Comparison of ENCODE assay signal across 8 mouse cellular contexts in the genomic region with DNA sequence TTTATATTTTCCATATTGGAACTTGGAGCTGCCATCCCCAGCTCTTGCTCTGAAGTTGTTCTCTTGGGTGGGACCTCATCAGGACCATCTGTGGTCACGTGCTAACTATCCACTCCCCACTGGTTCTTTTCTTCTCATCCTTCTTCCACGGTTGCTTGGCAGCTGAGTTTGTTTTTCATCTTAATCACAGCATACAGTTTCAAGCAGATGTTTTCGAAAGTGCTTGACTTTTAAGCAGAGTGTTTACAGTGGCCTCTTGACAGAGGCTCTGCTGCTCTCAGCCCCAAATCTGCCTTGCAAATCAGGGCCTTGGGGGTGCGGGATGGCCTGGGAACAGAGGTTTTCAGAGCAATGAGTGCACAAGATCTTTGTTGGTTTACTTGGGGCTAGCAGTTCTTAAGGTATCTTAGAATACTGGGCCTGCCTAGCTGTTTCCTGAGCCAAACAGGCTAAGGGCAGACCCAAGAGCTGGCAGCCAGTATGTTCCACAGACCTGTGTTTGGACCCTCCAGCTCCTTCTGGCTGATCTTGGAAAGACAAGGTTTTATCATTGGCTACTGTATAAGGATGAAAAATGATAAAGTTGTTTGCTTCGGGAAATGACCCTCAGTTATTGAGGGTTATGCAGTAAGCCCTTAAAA.
A peak's percentile ranks its signal among the peaks of the same experiment; 100 is the strongest.
DNase-seq lines count a peak whose midpoint lies in the region; ATAC-seq and TF ChIP-seq lines count a peak whose summit lies in the region.

No protein-coding gene starts in this region.

- no peak overlapping the region for H3K27ac ChIP-seq in kidney, postnatal 0 days
- H3K27ac ChIP-seq in embryonic facial prominence, embryonic 12.5 days = peak overlapping the region; percentile 18; the same call in 1 of the 2 replicates
- H3K27ac ChIP-seq in heart, embryonic 15.5 days = peak overlapping the region; percentile 63

- no peak for TF ChIP-seq CTCF in kidney, postnatal 0 days (IDR thresholded peaks at IDR 0.05; ENCODE audit: low read depth)

- 31% methylated on average over 5 of the region's 5 CpGs for WGBS in kidney, postnatal 0 days
- WGBS in embryonic facial prominence, embryonic 12.5 days = 38% methylated on average over 5 of the region's 5 CpGs
- 26% methylated on average over 5 of the region's 5 CpGs for WGBS in heart, embryonic 15.5 days

- ATAC-seq in kidney, postnatal 0 days (replicated peaks; ENCODE audit: low FRiP score, low read depth) = no peak
- ATAC-seq in embryonic facial prominence, embryonic 12.5 days (ENCODE audit: insufficient number of reproducible peaks, insufficient read depth, low FRiP score, low TSS enrichment) = no peak
- ATAC-seq in heart, embryonic 15.5 days (replicated peaks; ENCODE audit: insufficient number of reproducible peaks, insufficient read depth, low FRiP score, low read depth) = no peak

- H3K27me3 ChIP-seq in kidney, postnatal 0 days (ENCODE audit: insufficient read depth, low read length) = no peaks in the 10 kb centered on the region
- no peaks in the 10 kb centered on the region for H3K27me3 ChIP-seq in embryonic facial prominence, embryonic 12.5 days
- no peaks in the 10 kb centered on the region for H3K27me3 ChIP-seq in heart, embryonic 15.5 days

- no peaks in the 10 kb centered on the region for H3K36me3 ChIP-seq in kidney, postnatal 0 days (ENCODE audit: insufficient read depth, low read length)
- H3K36me3 ChIP-seq in embryonic facial prominence, embryonic 12.5 days = no peaks in the 10 kb centered on the region
- no peaks in the 10 kb centered on the region for H3K36me3 ChIP-seq in heart, embryonic 15.5 days

- H3K4me3 ChIP-seq in kidney, postnatal 0 days (replicated peaks; ENCODE audit: low read depth, low read length) = no peak overlapping the region
- no peak overlapping the region for H3K4me3 ChIP-seq in embryonic facial prominence, embryonic 12.5 days
- no peak overlapping the region for H3K4me3 ChIP-seq in heart, embryonic 15.5 days

- H3K9me3 ChIP-seq in kidney, postnatal 0 days (replicated peaks; ENCODE audit: low read length) = no peaks in the 10 kb centered on the region
- no peaks in the 10 kb centered on the region for H3K9me3 ChIP-seq in embryonic facial prominence, embryonic 12.5 days
- H3K9me3 ChIP-seq in heart, embryonic 15.5 days (replicated peaks) = no peaks in the 10 kb centered on the region

- no peaks in the 10 kb centered on the region for H3K4me1 ChIP-seq in kidney, postnatal 0 days (replicated peaks; ENCODE audit: insufficient read depth, low read length)
- H3K4me1 ChIP-seq in embryonic facial prominence, embryonic 12.5 days = peaks cover 9% of the 10 kb centered on the region
- H3K4me1 ChIP-seq in heart, embryonic 15.5 days (replicated peaks) = peaks cover 27% of the 10 kb centered on the region

- no peak overlapping the region for H3K4me2 ChIP-seq in kidney, postnatal 0 days (ENCODE audit: low read length)
- H3K4me2 ChIP-seq in embryonic facial prominence, embryonic 12.5 days (replicated peaks) = no peak overlapping the region
- H3K4me2 ChIP-seq in heart, embryonic 15.5 days = no peak overlapping the region

- peak; percentile 48 for DNase-seq in kidney, postnatal 0 days (ENCODE audit: low spot score)
- DNase-seq in kidney, adult 8-10 months = no peak
- DNase-seq in lung, postnatal 4 days = peak; percentile 56 to 81
- no peak for DNase-seq in left cerebral cortex, adult 9 months (ENCODE audit: low spot score in 2 of 2)
- DNase-seq in cerebellum, adult 11 months = no peak
- DNase-seq in adrenal gland, postnatal 25 days = no peak

- H3K9ac ChIP-seq in kidney, postnatal 0 days (ENCODE audit: low read depth, low read length) = no peak overlapping the region
- H3K9ac ChIP-seq in embryonic facial prominence, embryonic 12.5 days = no peak overlapping the region
- H3K9ac ChIP-seq in heart, embryonic 15.5 days = no peak overlapping the region

Comparison
In these comparisons a context has a peak if more than half of its experiments do, and no peak if none do; other contexts are left out.
1. DNase-seq: peak in kidney, postnatal 0 days (single experiment) and lung, postnatal 4 days (2 of 2); none in kidney, adult 8-10 months (0 of 2), left cerebral cortex, adult 9 months (0 of 2), cerebellum, adult 11 months (single experiment) and adrenal gland, postnatal 25 days (single experiment).